Mouse (Mus musculus) CH12F3 (cell line): ENCODE data around the gene Asic2.
"Not testable (repeated sequence)": the region's sequence is repeated elsewhere in the genome, so short reads cannot be mapped to it uniquely, and the experiment has no call there.

Experiments
- in situ Hi-C: fragments of 300-500 bp; cut with MboI; formaldehyde crosslinking; loops from 2 replicates; pipeline ENCODE4 v1.14.3; 2020; ENCODE audit warnings: low sequenced_read_pairs

Gene Asic2

GRCm38 (mm10) chr11:81261259-81261658, 707.0 kb downstream of the Asic2 start:
- in situ Hi-C loops: no loop called here

GRCm38 (mm10) chr11:81241183-81241582, 727.1 kb downstream of the Asic2 start:
- in situ Hi-C loops: not testable (repeated sequence)

GRCm38 (mm10) chr11:81239966-81240681, 728.1 kb downstream of the Asic2 start:
- in situ Hi-C loops: no loop called here

GRCm38 (mm10) chr11:81239091-81239490, 729.2 kb downstream of the Asic2 start:
- in situ Hi-C loops: no loop called here

GRCm38 (mm10) chr11:81236070-81236469, 732.2 kb downstream of the Asic2 start:
- in situ Hi-C loops: no loop called here

GRCm38 (mm10) chr11:81223361-81223760, 744.9 kb downstream of the Asic2 start:
- in situ Hi-C loops: no loop called here

- in situ Hi-C loops: no loop called here
Observed at GRCm38 (mm10) chr11:81220786-81221185, 747.5 kb downstream of the Asic2 start.

- in situ Hi-C loops: no loop called here
Observed at GRCm38 (mm10) chr11:81205471-81205870, 762.8 kb downstream of the Asic2 start.

GRCm38 (mm10) chr11:81202578-81202977, 765.7 kb downstream of the Asic2 start:
- in situ Hi-C loops: no loop called here

GRCm38 (mm10) chr11:81193856-81194255, 774.4 kb downstream of the Asic2 start:
- in situ Hi-C loops: no loop called here

GRCm38 (mm10) chr11:81192155-81192554, 776.1 kb downstream of the Asic2 start:
- in situ Hi-C loops: no loop called here

GRCm38 (mm10) chr11:81189103-81189502, 779.2 kb downstream of the Asic2 start:
- in situ Hi-C loops: no loop called here

- in situ Hi-C loops: no loop called here
Observed at GRCm38 (mm10) chr11:81187851-81188250, 780.4 kb downstream of the Asic2 start.

- in situ Hi-C loops: no loop called here
Observed at GRCm38 (mm10) chr11:81184721-81185120, 783.5 kb downstream of the Asic2 start.

GRCm38 (mm10) chr11:81164890-81165289, 803.4 kb downstream of the Asic2 start:
- in situ Hi-C loops: no loop called here

- in situ Hi-C loops: no loop called here
Observed at GRCm38 (mm10) chr11:81163056-81163455, 805.2 kb downstream of the Asic2 start.

GRCm38 (mm10) chr11:81153841-81154240, 814.4 kb downstream of the Asic2 start:
- in situ Hi-C loops: no loop called here

- in situ Hi-C loops: no loop called here
Observed at GRCm38 (mm10) chr11:81153161-81153840, 815.0 kb downstream of the Asic2 start.

GRCm38 (mm10) chr11:81152460-81153160, 815.6 kb downstream of the Asic2 start:
- in situ Hi-C loops: no loop called here

- in situ Hi-C loops: no loop called here
Observed at GRCm38 (mm10) chr11:81152021-81152385, 816.3 kb downstream of the Asic2 start.

- in situ Hi-C loops: no loop called here
Observed at GRCm38 (mm10) chr11:81151286-81152020, 816.8 kb downstream of the Asic2 start.
